Mouse (Mus musculus): ENCODE data around the gene Plekhm2. TPM values are rescaled to one million over a fixed set of nuclear protein-coding genes. Genes with fewer than 3 reads are reported as not detected.

The Plekhm2 gene
- polyA plus RNA-seq, 1 experiment from 2014 or later, result 8.3 TPM

DNA sequence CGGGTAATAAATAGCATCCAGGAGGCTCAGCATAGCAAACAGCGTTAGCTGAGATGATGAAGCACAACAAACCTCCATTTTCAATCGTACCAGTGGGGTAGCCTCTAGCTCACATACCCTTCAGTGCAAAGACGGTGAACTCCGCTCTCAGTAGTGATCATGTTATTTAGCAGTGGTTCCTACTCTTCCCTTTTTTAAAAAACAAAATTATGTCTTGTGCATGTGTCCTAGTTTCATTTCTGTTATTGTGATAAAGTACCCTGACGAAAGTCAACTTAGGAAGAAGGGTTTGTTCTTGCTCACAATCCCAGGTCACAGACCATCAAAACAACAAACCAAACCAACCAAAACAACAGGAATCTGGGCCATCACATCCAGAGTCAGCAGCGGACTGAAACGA lies 18.7 kb downstream of the Plekhm2 start:
- Histone ChIP-seq H3K9me3 (no peaks in the 10 kb centered on the region), H3K4me3 (replicated peaks) (no peak overlapping the region), H3K36me3 (peaks cover 25% of the 10 kb centered on the region), H3K27ac (no peak overlapping the region), H3K4me1 (replicated peaks) (peaks cover 23% of the 10 kb centered on the region), H3K9ac (replicated peaks) (no peak overlapping the region), H3K27me3 (no peaks in the 10 kb centered on the region), H3K4me2 (replicated peaks) (no peak overlapping the region)
- no peak for ATAC-seq
- 92% methylated on average over 8 of the region's 8 CpGs for WGBS

DNA sequence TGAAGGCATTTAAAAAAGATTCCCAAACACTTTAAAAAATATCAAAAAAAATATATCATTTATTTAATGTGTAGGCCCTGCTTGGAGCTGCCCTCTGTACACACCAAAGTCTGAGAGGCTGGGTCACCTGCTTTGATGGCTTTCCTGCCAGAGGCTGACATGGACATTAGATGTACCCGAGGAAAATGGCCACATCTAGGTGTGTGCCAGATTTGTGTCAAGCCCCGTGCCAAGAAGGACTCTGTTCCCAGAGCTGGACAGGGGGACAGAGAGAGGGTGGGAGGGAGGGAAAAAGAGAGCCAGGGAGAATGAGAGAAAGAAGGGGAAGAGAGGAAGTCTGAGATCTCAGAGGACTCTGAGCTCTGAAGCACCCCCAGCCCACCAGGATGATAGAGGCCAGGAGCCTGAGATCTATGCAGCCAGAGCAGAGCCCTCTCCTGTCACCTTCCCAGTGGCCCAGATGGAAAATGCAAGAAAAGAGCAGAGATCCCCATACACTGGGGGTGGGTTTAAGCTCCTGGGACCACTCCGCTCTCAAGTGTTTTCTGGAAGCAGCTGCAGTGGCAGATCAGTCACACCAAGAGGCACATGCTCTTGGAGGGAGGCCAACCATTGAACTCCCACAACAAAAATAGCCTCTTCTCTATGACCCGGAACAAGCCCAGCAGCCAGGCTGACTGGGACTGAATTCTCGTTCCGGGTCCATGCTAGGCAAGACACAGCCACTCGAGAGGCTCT lies 21.4 kb downstream of the Plekhm2 start:
- H3K9ac ChIP-seq (replicated peaks), result no peak overlapping the region
- peak; percentile 70 for ATAC-seq
- H3K27me3 ChIP-seq, result no peaks in the 10 kb centered on the region
- peak overlapping the region; percentile 69 for H3K27ac ChIP-seq
- H3K9me3 ChIP-seq, result no peaks in the 10 kb centered on the region
- no peak overlapping the region for H3K4me2 ChIP-seq (replicated peaks)
- H3K4me3 ChIP-seq (replicated peaks), result no peak overlapping the region
- 52% methylated on average over 7 of the region's 7 CpGs for WGBS
- H3K36me3 ChIP-seq, result peaks cover 46% of the 10 kb centered on the region
- peaks cover 14% of the 10 kb centered on the region for H3K4me1 ChIP-seq (replicated peaks)

DNA sequence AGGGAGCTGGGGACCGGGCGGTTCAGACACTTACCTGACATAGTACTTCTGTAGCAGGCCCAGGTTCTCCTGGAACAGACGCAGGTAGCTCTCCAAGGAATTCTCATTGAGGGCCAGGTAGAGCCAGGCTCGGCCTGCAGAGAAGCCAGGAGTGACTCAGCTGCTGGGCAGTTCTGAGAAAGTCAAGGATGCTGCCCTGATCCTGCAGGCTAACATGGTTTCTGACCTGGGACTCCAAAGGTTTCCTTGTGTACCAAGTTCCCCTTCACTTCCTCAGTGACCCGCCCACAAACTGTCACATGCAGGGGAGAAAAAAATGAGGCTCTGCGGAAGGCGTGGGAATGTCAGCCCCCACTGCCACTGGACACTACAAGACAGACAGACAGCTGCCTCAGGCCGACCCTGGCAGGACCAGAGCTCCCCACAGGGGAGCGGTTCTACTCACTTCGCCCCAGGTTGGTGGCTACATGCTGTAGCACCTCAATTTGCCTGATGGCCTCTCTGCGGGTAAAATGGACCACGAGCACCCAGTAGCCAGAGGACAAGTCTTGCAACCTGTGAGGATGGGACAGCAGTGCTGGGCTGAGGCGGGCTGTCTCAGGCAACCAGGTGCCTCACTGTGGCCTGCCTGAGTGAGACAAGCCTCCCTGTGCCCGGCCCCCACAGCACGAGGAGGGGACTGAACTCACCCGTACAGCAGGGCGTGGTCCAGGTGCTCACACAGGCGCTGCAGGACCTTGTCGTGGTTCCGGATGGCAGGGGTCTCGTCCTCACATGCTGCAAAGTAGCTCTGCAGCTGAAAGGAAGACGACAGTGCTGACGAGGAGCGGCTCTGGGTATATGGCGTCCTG lies 22.5 kb downstream of the Plekhm2 start:
- Histone ChIP-seq H3K4me3 (replicated peaks) (no peak overlapping the region), H3K27me3 (no peaks in the 10 kb centered on the region), H3K4me2 (replicated peaks) (no peak overlapping the region), H3K4me1 (replicated peaks) (peaks cover 14% of the 10 kb centered on the region), H3K9ac (replicated peaks) (no peak overlapping the region), H3K9me3 (no peaks in the 10 kb centered on the region), H3K27ac (no peak overlapping the region; the same call in 1 of the 2 replicates), H3K36me3 (peaks cover 51% of the 10 kb centered on the region)
- 92% methylated on average over 25 of the region's 25 CpGs for WGBS
- ATAC-seq, result peak; percentile 37; the same call in 1 of the 2 replicates

DNA sequence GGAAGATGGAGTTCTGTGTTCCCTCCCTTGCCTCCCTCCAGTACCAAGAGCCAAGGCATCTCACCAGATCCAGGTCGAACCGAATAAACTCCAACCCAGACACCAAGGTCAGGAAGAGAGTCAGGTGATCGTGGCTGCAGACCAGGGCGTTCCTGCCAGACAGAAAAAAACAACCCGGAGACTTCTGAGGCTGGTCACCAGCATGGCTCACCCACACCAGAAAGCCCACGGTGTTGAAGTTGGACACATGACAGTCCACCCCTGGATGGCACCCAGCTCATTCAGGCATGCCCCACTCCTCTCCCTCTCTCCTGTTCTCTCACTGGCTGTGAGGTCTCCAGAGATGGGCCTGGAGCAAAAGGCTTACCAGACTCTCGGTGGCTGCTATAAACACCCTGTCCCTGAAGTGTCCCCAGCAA lies 23.3 kb downstream of the Plekhm2 start:
- WGBS, result 87% methylated on average over 7 of the region's 7 CpGs
- Histone ChIP-seq H3K9ac (replicated peaks) (no peak overlapping the region), H3K4me1 (replicated peaks) (peaks cover 14% of the 10 kb centered on the region), H3K27ac (no peak overlapping the region), H3K4me2 (replicated peaks) (no peak overlapping the region), H3K36me3 (peaks cover 58% of the 10 kb centered on the region), H3K27me3 (no peaks in the 10 kb centered on the region), H3K9me3 (no peaks in the 10 kb centered on the region), H3K4me3 (replicated peaks) (no peak overlapping the region)
- ATAC-seq, result no peak

DNA sequence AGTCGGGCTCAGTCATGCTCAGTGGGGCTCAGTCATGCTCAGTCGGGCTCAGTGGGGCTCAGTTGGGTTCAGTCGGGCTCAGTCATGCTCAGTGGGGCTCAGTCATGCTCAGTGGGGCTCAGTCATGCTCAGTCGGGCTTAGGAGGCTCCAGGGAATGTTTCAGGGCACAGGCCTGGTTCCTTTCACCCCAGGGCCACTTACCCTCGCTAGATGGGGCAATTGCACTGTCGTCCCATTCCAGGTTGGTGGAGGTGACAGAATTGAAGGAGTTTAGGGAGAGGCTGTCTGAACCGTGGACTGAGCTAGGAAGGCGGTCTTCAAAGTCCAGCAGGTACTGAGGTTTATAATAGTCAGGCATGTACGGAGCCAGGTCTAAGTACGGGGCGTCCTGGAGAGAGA lies 25.2 kb downstream of the Plekhm2 start:
- H3K4me3 ChIP-seq (replicated peaks), result no peak overlapping the region
- H3K4me1 ChIP-seq (replicated peaks), result peaks cover 14% of the 10 kb centered on the region
- H3K9me3 ChIP-seq, result no peaks in the 10 kb centered on the region
- no peak overlapping the region for H3K27ac ChIP-seq
- no peak overlapping the region for H3K9ac ChIP-seq (replicated peaks)
- no peaks in the 10 kb centered on the region for H3K27me3 ChIP-seq
- H3K4me2 ChIP-seq (replicated peaks), result no peak overlapping the region
- no peak for ATAC-seq
- 60% methylated on average over 11 of the region's 11 CpGs for whole genome bisulfite sequencing
- H3K36me3 ChIP-seq, result peaks cover 70% of the 10 kb centered on the region

DNA sequence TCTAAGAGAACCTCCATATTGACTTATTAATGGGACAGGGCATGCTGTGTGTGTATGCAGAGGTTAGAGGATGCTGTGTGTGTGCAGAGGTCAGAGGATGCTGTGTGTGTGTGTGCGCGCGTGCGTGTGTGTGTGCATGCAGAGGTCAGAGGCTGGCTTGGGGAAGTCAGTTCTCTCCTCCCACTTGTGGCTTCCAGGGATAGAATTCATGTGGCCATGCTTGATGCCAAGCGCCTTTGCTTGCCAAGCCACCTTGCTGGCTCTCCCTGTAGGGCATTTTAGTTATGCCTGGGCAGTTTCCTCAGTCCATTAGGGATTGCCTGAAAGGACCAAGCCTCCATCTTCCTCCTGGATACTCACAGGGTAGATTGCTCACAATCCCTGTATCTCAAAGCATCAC lies 28.0 kb downstream of the Plekhm2 start:
- no peaks in the 10 kb centered on the region for H3K27me3 ChIP-seq
- no peak overlapping the region for H3K4me3 ChIP-seq (replicated peaks)
- 95% methylated on average over 5 of the region's 5 CpGs for WGBS
- peaks cover 86% of the 10 kb centered on the region for H3K36me3 ChIP-seq
- H3K27ac ChIP-seq, result no peak overlapping the region
- no peak for ATAC-seq
- no peak overlapping the region for H3K9ac ChIP-seq (replicated peaks)
- no peaks in the 10 kb centered on the region for H3K9me3 ChIP-seq
- H3K4me2 ChIP-seq (replicated peaks), result no peak overlapping the region
- H3K4me1 ChIP-seq (replicated peaks), result no peaks in the 10 kb centered on the region

DNA sequence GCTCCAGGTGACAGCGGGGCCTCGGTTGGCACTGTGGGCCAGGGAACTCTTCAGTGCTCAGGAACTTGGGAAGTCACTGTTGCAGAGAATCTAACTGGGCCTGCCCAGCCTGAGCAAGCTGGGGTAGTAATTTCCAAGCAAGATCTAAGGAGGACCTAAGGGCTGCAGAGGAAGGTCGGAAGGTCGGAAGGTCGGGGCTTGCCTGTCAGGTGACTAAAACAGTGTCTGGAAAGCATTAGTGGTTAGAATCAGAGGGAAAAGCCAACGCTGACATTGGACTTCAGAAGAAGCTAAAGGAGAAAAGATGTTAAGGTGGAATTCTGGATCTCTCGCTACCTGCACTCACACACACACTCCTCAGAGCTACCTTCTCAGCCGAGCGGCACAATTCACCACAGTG lies 28.7 kb downstream of the Plekhm2 start:
- no peak overlapping the region for H3K9ac ChIP-seq (replicated peaks)
- H3K4me2 ChIP-seq (replicated peaks), result no peak overlapping the region
- H3K9me3 ChIP-seq, result no peaks in the 10 kb centered on the region
- no peak overlapping the region for H3K4me3 ChIP-seq (replicated peaks)
- ATAC-seq, result no peak
- H3K27me3 ChIP-seq, result no peaks in the 10 kb centered on the region
- H3K27ac ChIP-seq, result no peak overlapping the region
- WGBS, result 91% methylated on average over 9 of the region's 9 CpGs
- no peaks in the 10 kb centered on the region for H3K4me1 ChIP-seq (replicated peaks)
- peaks cover 86% of the 10 kb centered on the region for H3K36me3 ChIP-seq

DNA sequence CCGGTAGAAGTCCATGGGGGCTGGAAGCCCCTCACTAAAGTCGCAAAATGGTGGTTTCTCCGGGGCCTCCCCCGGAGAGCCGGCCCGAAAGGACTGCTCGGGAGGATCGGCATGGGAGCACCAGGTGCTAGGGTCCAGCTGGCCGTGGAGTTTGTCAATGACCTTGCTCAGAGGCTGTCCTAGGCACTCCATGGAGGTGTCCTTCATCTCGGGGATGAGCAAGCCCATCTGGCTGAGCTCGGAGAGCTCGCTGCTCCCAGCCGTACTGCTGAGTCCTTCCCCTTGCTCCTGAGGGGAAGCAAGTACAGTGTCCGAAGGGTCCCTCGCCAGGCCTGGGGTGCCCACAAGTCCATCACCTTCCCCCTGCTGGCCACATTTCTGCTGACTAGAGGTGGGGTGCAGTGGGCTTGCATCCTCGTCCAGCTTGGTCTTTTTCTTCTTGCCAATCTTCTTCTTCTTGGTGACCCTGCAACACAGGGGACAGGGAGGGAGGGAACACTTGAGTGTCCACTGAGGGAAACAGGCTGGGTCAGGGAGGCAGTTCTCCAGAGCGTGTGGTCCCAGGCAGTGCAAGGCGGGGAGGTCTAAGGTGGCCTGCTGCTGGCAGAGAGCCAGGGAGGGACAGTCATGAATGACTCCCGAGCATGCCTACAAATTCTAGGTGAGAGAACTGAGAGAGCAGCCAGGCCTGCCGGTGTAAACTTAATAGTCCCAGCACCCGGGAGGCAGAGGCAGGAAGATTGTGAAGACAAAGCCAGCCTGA lies 32.4 kb downstream of the Plekhm2 start:
- H3K27me3 ChIP-seq, result no peaks in the 10 kb centered on the region
- H3K4me1 ChIP-seq (replicated peaks), result no peaks in the 10 kb centered on the region
- H3K9ac ChIP-seq (replicated peaks), result no peak overlapping the region
- no peak overlapping the region for H3K27ac ChIP-seq
- ATAC-seq, result no peak
- 93% methylated on average over 21 of the region's 21 CpGs for WGBS
- no peak overlapping the region for H3K4me2 ChIP-seq (replicated peaks)
- no peak overlapping the region for H3K4me3 ChIP-seq (replicated peaks)
- H3K9me3 ChIP-seq, result no peaks in the 10 kb centered on the region
- peaks cover 94% of the 10 kb centered on the region for H3K36me3 ChIP-seq

DNA sequence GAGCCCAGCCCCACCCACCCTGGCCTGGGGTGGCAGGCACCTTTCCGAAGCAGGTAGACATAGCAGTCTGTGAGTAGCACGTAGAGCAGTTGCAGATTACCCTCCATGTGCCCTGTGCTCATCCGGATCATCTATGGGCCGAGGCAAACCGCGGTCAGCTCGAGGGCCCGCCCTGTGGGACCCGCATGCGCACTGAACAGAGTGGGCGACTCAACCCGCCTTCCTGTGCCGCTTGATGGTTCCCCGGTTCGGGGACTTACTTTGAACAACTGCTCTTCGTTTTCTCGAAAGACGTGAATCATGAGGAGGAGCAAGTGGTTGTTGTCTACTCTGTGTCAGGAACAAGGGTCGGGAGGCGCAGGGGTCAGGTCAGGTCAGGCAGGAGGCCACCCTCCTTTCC lies 33.4 kb downstream of the Plekhm2 start:
- H3K4me3 ChIP-seq (replicated peaks), result no peak overlapping the region
- H3K4me2 ChIP-seq (replicated peaks), result no peak overlapping the region
- H3K27ac ChIP-seq, result no peak overlapping the region
- no peak overlapping the region for H3K9ac ChIP-seq (replicated peaks)
- no peaks in the 10 kb centered on the region for H3K27me3 ChIP-seq
- H3K4me1 ChIP-seq (replicated peaks), result no peaks in the 10 kb centered on the region
- 94% methylated on average over 20 of the region's 20 CpGs for WGBS
- H3K9me3 ChIP-seq, result no peaks in the 10 kb centered on the region
- no peak for ATAC-seq
- H3K36me3 ChIP-seq, result peaks cover 94% of the 10 kb centered on the region

DNA sequence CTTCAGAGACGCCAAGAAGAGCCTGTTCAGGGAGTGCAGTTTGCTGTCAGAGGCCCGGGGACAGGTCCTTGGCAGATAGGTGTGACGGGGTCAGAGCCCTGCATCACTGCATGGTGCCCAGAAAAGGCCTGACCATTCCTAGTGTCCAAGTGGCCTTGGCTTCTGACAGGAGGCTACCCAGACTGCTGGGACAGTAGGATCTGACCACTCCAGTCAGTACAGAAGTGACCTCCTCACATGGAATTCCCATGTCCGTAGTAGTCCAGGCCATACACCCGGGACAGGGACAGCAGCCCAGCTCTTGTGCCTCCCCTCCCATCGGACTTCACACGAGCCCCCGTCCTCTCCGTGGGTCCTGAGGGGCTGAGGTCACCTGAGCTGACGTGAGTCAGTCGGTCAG lies 34.7 kb downstream of the Plekhm2 start:
- H3K27ac ChIP-seq, result no peak overlapping the region
- H3K27me3 ChIP-seq, result no peaks in the 10 kb centered on the region
- no peak overlapping the region for H3K4me2 ChIP-seq (replicated peaks)
- no peak for ATAC-seq
- no peak overlapping the region for H3K9ac ChIP-seq (replicated peaks)
- WGBS, result 96% methylated on average over 11 of the region's 11 CpGs
- peaks cover 98% of the 10 kb centered on the region for H3K36me3 ChIP-seq
- no peaks in the 10 kb centered on the region for H3K9me3 ChIP-seq
- no peaks in the 10 kb centered on the region for H3K4me1 ChIP-seq (replicated peaks)
- H3K4me3 ChIP-seq (replicated peaks), result no peak overlapping the region

DNA sequence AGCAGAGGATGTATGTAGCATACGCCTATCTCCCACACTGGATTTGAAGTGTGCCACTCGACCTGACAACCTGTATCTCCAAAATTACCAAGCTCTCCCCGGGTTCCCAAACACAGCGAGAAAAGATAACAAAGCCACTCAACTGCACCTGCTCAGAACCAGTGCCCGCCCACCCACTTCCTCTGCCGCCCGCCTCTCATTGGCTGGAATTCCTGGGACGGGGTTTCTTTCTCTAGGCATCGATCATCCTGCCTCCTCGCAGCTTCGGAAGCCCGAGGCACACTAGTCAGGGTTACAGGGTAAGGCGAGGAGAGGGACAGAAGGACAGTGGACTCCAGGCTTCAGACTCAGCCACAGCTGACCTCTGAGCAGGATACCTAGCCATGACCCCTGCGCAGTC lies 36.0 kb downstream of the Plekhm2 start:
- 88% methylated on average over 14 of the region's 14 CpGs for WGBS
- Histone ChIP-seq H3K4me3 (replicated peaks) (no peak overlapping the region), H3K27ac (no peak overlapping the region), H3K9me3 (no peaks in the 10 kb centered on the region), H3K36me3 (peaks cover 88% of the 10 kb centered on the region), H3K4me2 (replicated peaks) (no peak overlapping the region), H3K9ac (replicated peaks) (no peak overlapping the region), H3K27me3 (no peaks in the 10 kb centered on the region), H3K4me1 (replicated peaks) (no peaks in the 10 kb centered on the region)
- no peak for ATAC-seq

DNA sequence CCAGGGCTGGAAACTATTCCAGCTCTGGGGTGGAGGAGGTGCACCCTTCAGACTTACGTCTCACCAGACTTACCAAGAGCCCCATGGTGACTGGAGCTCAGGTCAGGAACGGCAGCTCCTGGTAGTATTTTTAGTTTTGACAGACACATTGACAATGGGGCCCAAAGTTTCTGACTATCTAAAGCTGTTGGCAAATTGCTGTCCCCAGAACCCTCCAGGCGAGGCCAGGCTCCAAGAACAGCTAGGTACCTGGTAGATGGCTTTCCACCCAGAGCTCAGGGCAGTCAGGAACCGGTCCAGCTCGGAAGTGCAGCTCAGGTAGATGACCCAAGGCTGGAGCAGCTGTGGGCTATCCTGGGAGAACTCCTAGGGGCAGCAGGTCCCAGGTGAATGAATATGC lies 37.2 kb downstream of the Plekhm2 start:
- no peaks in the 10 kb centered on the region for H3K9me3 ChIP-seq
- 84% methylated on average over 5 of the region's 5 CpGs for WGBS
- no peak overlapping the region for H3K9ac ChIP-seq (replicated peaks)
- H3K36me3 ChIP-seq, result peaks cover 78% of the 10 kb centered on the region
- no peak overlapping the region for H3K4me2 ChIP-seq (replicated peaks)
- H3K4me3 ChIP-seq (replicated peaks), result no peak overlapping the region
- H3K27me3 ChIP-seq, result no peaks in the 10 kb centered on the region
- H3K4me1 ChIP-seq (replicated peaks), result no peaks in the 10 kb centered on the region
- H3K27ac ChIP-seq, result no peak overlapping the region
- ATAC-seq, result no peak

Measured in midbrain, embryonic 13.5 days (tissue).